11 mouse cellular contexts compared by ENCODE assay signal in the genomic region with DNA sequence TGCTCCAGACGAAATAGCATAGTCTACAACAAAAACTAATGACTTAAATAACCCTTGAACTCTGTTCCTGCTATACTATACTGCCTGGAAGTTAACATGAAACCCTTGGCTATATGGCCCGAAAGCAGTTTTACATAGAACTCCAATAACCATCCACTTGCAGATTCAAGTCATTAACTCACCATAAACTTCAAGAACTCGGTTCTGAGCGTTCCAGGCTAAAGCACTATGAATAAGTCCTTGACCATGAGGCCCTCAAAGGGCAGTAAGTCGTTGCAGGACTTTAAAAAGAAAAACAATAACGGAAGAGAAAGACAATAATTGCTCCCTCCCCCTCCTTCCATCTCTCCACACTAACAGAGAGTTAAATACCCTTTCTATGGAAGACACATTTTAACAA.
A peak's percentile ranks its signal among the peaks of the same experiment; 100 is the strongest.
DNase-seq lines count a peak whose midpoint lies in the region; ATAC-seq and TF ChIP-seq lines count a peak whose summit lies in the region.
"Had no signal": no experiment of that assay in that cellular context is flagged by ENCODE, and none has a peak within 500 bp of the region (broad histone marks: within the 10 kb centered on the region; RNA-seq: fewer than 3 reads in every experiment).

No protein-coding gene starts in this region.

- 39% methylated on average over 6 of the region's 6 CpGs for WGBS in heart, postnatal 0 days
- WGBS in midbrain, embryonic 10.5 days, result 36% methylated on average over 6 of the region's 6 CpGs
- 36% methylated on average over 6 of the region's 6 CpGs for WGBS in midbrain, embryonic 14.5 days
- 26% methylated on average over 6 of the region's 6 CpGs for WGBS in hindbrain, embryonic 11.5 days
- WGBS in neural tube, embryonic 15.5 days, result 24% methylated on average over 6 of the region's 6 CpGs

- ATAC-seq in heart, postnatal 0 days (ENCODE audit: insufficient read depth, low read depth), result no peak
- ATAC-seq in midbrain, embryonic 14.5 days (ENCODE audit: low FRiP score, low TSS enrichment), result no peak
- no peak for ATAC-seq in hindbrain, embryonic 11.5 days (ENCODE audit: low FRiP score)
- ATAC-seq in neural tube, embryonic 15.5 days (ENCODE audit: low FRiP score), result no peak

- peak overlapping the region; percentile 85 for H3K4me3 ChIP-seq in heart, postnatal 0 days (ENCODE audit: low read depth, low read length)
- peak overlapping the region; percentile 75 for H3K4me3 ChIP-seq in midbrain, embryonic 10.5 days
- no peak overlapping the region for H3K4me3 ChIP-seq in midbrain, embryonic 14.5 days (replicated peaks; ENCODE audit: low read depth, low read length)
- H3K4me3 ChIP-seq in hindbrain, embryonic 11.5 days (ENCODE audit: low read depth, low read length), result peak overlapping the region; percentile 45
- no peak overlapping the region for H3K4me3 ChIP-seq in neural tube, embryonic 15.5 days (replicated peaks)
- H3K4me3 ChIP-seq: layer of hippocampus, adult 2 months had no signal

- H3K4me1 ChIP-seq in heart, postnatal 0 days (ENCODE audit: control insufficient read depth, insufficient read depth), result no peaks in the 10 kb centered on the region
- H3K4me1 ChIP-seq in midbrain, embryonic 10.5 days, result peaks cover 58% of the 10 kb centered on the region
- H3K4me1 ChIP-seq in midbrain, embryonic 14.5 days (ENCODE audit: control insufficient read depth, insufficient read depth, low read length), result peaks cover 3% of the 10 kb centered on the region; the same call in 1 of the 2 replicates
- H3K4me1 ChIP-seq in hindbrain, embryonic 11.5 days (replicated peaks; ENCODE audit: control insufficient read depth, insufficient read depth, low read length), result no peaks in the 10 kb centered on the region
- H3K4me1 ChIP-seq in neural tube, embryonic 15.5 days, result peaks cover 17% of the 10 kb centered on the region

- no peaks in the 10 kb centered on the region for H3K36me3 ChIP-seq in heart, postnatal 0 days (replicated peaks; ENCODE audit: control insufficient read depth, insufficient read depth, low read length)
- H3K36me3 ChIP-seq in midbrain, embryonic 10.5 days, result peaks cover 5% of the 10 kb centered on the region; the same call in 1 of the 2 replicates
- no peaks in the 10 kb centered on the region for H3K36me3 ChIP-seq in midbrain, embryonic 14.5 days (ENCODE audit: control insufficient read depth, insufficient read depth, low read length)
- H3K36me3 ChIP-seq in hindbrain, embryonic 11.5 days (ENCODE audit: control insufficient read depth, insufficient read depth, low read length), result no peaks in the 10 kb centered on the region
- H3K36me3 ChIP-seq in neural tube, embryonic 15.5 days, result no peaks in the 10 kb centered on the region

- no peak for DNase-seq in heart, postnatal 0 days (ENCODE audit: low spot score)
- DNase-seq in heart, adult 9 months (ENCODE audit: low spot score in 2 of 2), result no peak
- DNase-seq in midbrain, embryonic 10.5 days (ENCODE audit: low spot score), result no peak
- no peak for DNase-seq in midbrain, embryonic 14.5 days
- no peak for DNase-seq in hindbrain, embryonic 11.5 days (ENCODE audit: low spot score)
- no peak for DNase-seq in left cerebral cortex, adult 9 months (ENCODE audit: low spot score in 2 of 2)
- no peak for DNase-seq in adrenal gland, adult 18-20 months (ENCODE audit: low spot score in 2 of 2)
- DNase-seq: cerebellum, postnatal 10 days had no signal

- no peaks in the 10 kb centered on the region for H3K9me3 ChIP-seq in heart, postnatal 0 days (replicated peaks; ENCODE audit: control insufficient read depth, low read length)
- H3K9me3 ChIP-seq in midbrain, embryonic 10.5 days (replicated peaks), result no peaks in the 10 kb centered on the region
- H3K9me3 ChIP-seq in midbrain, embryonic 14.5 days (ENCODE audit: control insufficient read depth, low read length), result no peaks in the 10 kb centered on the region
- no peaks in the 10 kb centered on the region for H3K9me3 ChIP-seq in hindbrain, embryonic 11.5 days (ENCODE audit: control insufficient read depth, low read length)
- H3K9me3 ChIP-seq in neural tube, embryonic 15.5 days (replicated peaks), result no peaks in the 10 kb centered on the region

- peak overlapping the region; percentile 74 for H3K4me2 ChIP-seq in heart, postnatal 0 days (ENCODE audit: low read depth, low read length)
- H3K4me2 ChIP-seq in midbrain, embryonic 14.5 days (ENCODE audit: low read length), result no peak overlapping the region; the same call in 1 of the 2 replicates
- H3K4me2 ChIP-seq in hindbrain, embryonic 11.5 days (replicated peaks; ENCODE audit: low read depth, low read length), result 0 out of 2 replicates have a peak overlapping the region, but pooled peaks have one; percentile 11
- peak overlapping the region; percentile 76 for H3K4me2 ChIP-seq in neural tube, embryonic 15.5 days

- H3K27ac ChIP-seq in heart, postnatal 0 days (ENCODE audit: low read depth), result peak overlapping the region; percentile 92; the same call in 1 of the 2 replicates
- no peak overlapping the region; the same call in 1 of the 2 replicates for H3K27ac ChIP-seq in midbrain, embryonic 10.5 days (replicated peaks)
- no peak overlapping the region for H3K27ac ChIP-seq in midbrain, embryonic 14.5 days (replicated peaks; ENCODE audit: low read depth, low read length)
- no peak overlapping the region for H3K27ac ChIP-seq in hindbrain, embryonic 11.5 days (ENCODE audit: low read depth, low read length)
- H3K27ac ChIP-seq in neural tube, embryonic 15.5 days (replicated peaks), result no peak overlapping the region
- H3K27ac ChIP-seq: layer of hippocampus, adult 2 months; macrophage had no signal

- no peak for TF ChIP-seq CTCF in heart, postnatal 0 days (IDR thresholded peaks at IDR 0.05; ENCODE audit: low read depth)

- TF ChIP-seq EP300 in heart, postnatal 0 days (IDR thresholded peaks at IDR 0.05; ENCODE audit: low read depth), result no peak

- peak overlapping the region; percentile 75 for H3K9ac ChIP-seq in heart, postnatal 0 days (replicated peaks; ENCODE audit: low read depth, low read length)
- H3K9ac ChIP-seq in midbrain, embryonic 14.5 days (replicated peaks; ENCODE audit: low read length), result no peak overlapping the region
- 0 out of 2 replicates have a peak overlapping the region, but pooled peaks have one; percentile 17 for H3K9ac ChIP-seq in hindbrain, embryonic 11.5 days (ENCODE audit: low read depth, low read length)
- H3K9ac ChIP-seq in neural tube, embryonic 15.5 days (replicated peaks), result no peak overlapping the region

- H3K27me3 ChIP-seq in heart, postnatal 0 days (ENCODE audit: control insufficient read depth, insufficient read depth, low read length), result no peaks in the 10 kb centered on the region
- H3K27me3 ChIP-seq in midbrain, embryonic 10.5 days (ENCODE audit: low read depth, poor library complexity, severe bottlenecking), result peaks cover 17% of the 10 kb centered on the region
- H3K27me3 ChIP-seq in midbrain, embryonic 14.5 days (ENCODE audit: control insufficient read depth, insufficient read depth, low read length), result peaks cover 7% of the 10 kb centered on the region
- no peaks in the 10 kb centered on the region for H3K27me3 ChIP-seq in hindbrain, embryonic 11.5 days (ENCODE audit: control insufficient read depth, insufficient read depth, low read length)
- H3K27me3 ChIP-seq in neural tube, embryonic 15.5 days (replicated peaks), result peaks cover 25% of the 10 kb centered on the region

Comparison
In these comparisons a context has a peak if more than half of its experiments do, and no peak if none do; other contexts are left out.
1. H3K4me3 ChIP-seq: peak in heart, postnatal 0 days (single experiment), midbrain, embryonic 10.5 days (single experiment) and hindbrain, embryonic 11.5 days (single experiment); none in midbrain, embryonic 14.5 days (single experiment) and neural tube, embryonic 15.5 days (single experiment).
2. H3K9ac ChIP-seq: peak in heart, postnatal 0 days (single experiment) and hindbrain, embryonic 11.5 days (single experiment); none in midbrain, embryonic 14.5 days (single experiment) and neural tube, embryonic 15.5 days (single experiment).